Mouse (Mus musculus) testis, adult 2 months (tissue): ENCODE results near the gene Cldn24. TPM values are rescaled to one million over a fixed set of nuclear protein-coding genes. Genes with fewer than 3 reads are reported as not detected.

Source experiments
- H3K27ac ChIP-seq: fragments of 200-500 bp; 2 replicates; pipeline ENCODE4 v1.5.1; 2012; ENCODE audit warnings: low read depth, low read length; ENCODE audit not compliant: control insufficient read depth, insufficient read depth
- H3K27me3 ChIP-seq: fragments of 200-500 bp; 2 replicates; pipeline ENCODE4 v1.6.1; 2012; ENCODE audit warnings: mild to moderate bottlenecking, low read length, moderate library complexity; ENCODE audit not compliant: control insufficient read depth, insufficient read depth
- H3K36me3 ChIP-seq: fragments of 200-500 bp; 2 replicates; pipeline ENCODE4 v1.6.1; 2012; ENCODE audit warnings: mild to moderate bottlenecking, low read length; ENCODE audit not compliant: control insufficient read depth, insufficient read depth
- H3K4me1 ChIP-seq: fragments of 200-500 bp; 2 replicates; pipeline ENCODE4 v1.6.1; 2012; ENCODE audit warnings: low read length; ENCODE audit not compliant: control insufficient read depth, insufficient read depth
- H3K4me3 ChIP-seq: fragments of 200-500 bp; 2 replicates; pipeline ENCODE4 v1.5.1; 2012; ENCODE audit warnings: low read depth, mild to moderate bottlenecking, low read length, moderate library complexity, mixed read lengths; ENCODE audit not compliant: control insufficient read depth
- CTCF ChIP-seq: fragments of 200-500 bp; IDR thresholded peaks from 2 replicates; pipeline ENCODE4 v1.5.1; 2012; ENCODE audit warnings: low read depth, mild to moderate bottlenecking, inconsistent platforms, low read length, moderate library complexity; ENCODE audit not compliant: control insufficient read depth, insufficient read depth, insufficient replicate concordance
- POLR2A ChIP-seq: fragments of 200-500 bp; IDR thresholded peaks from 2 replicates; pipeline ENCODE4 v1.6.1; 2012; ENCODE audit warnings: low read depth, mild to moderate bottlenecking, inconsistent platforms, low read length, moderate library complexity; ENCODE audit not compliant: control insufficient read depth
- polyA plus RNA-seq: library from polyadenylated mRNA; depleted of rRNA; stranded (reverse); fragments of >200 nt; gene quantifications from 2 replicates; pipeline ENCODE4 v1.2.3, GENCODE M21; 2012; rRNA removed

Cldn24 gene
- polyA plus RNA-seq = 0.52 and 0.59 TPM in 2 replicates

DNA sequence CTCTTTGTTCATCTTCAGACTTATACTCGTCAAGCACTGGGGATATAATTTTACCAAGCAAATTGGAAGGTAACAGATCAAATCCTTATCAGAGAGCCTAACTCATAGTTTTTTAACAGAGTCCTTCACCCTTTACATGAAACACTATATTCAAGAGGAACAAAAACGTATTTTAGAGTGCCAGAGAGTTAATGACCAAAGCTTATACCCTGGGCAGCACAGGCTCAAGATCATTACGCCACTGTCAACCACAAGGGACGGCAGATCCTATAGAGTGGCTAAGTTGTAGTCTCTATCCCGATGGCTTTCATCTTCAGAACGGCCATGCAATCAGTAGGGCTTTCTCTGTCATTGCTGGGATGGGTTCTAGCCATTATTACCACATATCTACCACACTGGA lies at the start of gene Cldn24:
Gene Cldn24 (plus strand): TSS at position 301 of the 400 bp plus-strand sequence.
- TF ChIP-seq POLR2A (no peak), CTCF (no peak)
- Histone ChIP-seq H3K27me3 (no peaks in the 10 kb centered on the region), H3K27ac (no peak within 1 kb of the TSS), H3K36me3 (no peaks in the 10 kb centered on the region), H3K4me1 (no peaks in the 10 kb centered on the region), H3K4me3 (peak within 1 kb of the TSS; percentile 88)

DNA sequence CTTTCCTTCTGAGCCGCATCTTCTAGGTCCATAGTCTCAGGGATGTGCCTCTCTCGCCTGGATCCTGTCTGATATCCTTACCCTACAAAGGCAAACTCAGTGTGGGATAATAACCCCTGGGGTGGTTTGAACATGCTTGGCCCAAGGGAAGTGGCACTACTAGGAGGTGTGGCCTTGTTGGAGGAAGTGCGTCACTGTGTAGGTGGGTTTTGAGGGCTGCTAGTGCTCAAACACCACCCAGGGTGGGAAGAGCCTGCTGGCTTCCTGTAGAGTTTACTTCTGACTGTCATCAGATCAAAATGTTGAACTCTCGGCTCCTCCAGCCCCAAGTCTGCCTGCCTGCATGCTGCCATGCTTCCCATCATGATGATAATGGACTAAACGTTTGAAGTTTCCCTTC lies 49.0 kb upstream of the Cldn24 start:
- no peak for TF ChIP-seq CTCF
- no peak for TF ChIP-seq POLR2A
- Histone ChIP-seq H3K36me3 (no peaks in the 10 kb centered on the region), H3K27me3 (no peaks in the 10 kb centered on the region)

DNA sequence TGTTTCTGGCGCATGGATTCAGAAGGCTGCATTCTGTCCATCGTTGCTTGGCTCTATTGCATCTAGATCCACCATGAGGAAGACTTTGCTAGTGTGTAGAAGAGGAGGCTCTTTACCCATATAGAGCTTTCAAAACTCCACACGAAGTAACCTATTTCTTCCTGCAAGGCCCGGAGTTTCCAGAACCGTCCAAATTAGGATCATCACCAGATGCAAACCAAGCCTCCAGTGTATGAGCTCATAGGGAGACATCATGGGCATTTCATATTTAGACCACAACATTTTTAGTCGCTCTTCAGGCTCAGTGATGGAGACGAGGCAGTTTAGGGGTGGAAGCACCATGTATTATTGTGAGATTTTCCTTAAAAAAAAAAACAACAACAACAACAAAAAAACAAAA lies 44.5 kb upstream of the Cldn24 start:
- H3K4me3 ChIP-seq = no peak overlapping the region
- no peaks in the 10 kb centered on the region for H3K27me3 ChIP-seq
- TF ChIP-seq CTCF = no peak
- no peak for TF ChIP-seq POLR2A
- H3K36me3 ChIP-seq = no peaks in the 10 kb centered on the region
- H3K4me1 ChIP-seq = peaks cover 10% of the 10 kb centered on the region
- H3K27ac ChIP-seq = no peak overlapping the region

More for the DNA sequence above, 49.0 kb upstream of the Cldn24 start:
- no peak overlapping the region for H3K4me3 ChIP-seq
- peaks cover 9% of the 10 kb centered on the region for H3K4me1 ChIP-seq
- no peak overlapping the region for H3K27ac ChIP-seq

DNA sequence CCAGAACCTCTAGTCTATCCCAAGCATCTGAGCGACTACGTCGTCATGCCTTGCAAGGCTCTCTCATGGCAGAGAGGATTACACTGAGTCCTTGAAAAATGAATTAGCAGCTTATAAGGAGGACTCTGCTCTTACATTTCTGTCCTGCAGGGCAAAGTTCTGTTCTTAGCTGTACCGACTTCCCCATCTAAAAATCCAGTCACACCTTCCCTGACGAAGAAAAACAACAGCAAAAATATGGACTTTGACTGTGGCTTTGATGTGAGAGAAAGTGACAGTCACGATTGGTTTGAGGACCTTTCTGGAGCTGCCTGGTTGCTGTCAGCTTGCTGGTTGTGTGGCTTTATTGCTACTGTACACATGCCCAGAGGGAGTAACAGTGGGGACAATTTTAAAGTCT lies 42.4 kb upstream of the Cldn24 start:
- Histone ChIP-seq H3K4me1 (peaks cover 10% of the 10 kb centered on the region), H3K4me3 (no peak overlapping the region), H3K27me3 (no peaks in the 10 kb centered on the region), H3K27ac (no peak overlapping the region), H3K36me3 (no peaks in the 10 kb centered on the region)
- TF ChIP-seq CTCF = no peak
- TF ChIP-seq POLR2A = no peak

DNA sequence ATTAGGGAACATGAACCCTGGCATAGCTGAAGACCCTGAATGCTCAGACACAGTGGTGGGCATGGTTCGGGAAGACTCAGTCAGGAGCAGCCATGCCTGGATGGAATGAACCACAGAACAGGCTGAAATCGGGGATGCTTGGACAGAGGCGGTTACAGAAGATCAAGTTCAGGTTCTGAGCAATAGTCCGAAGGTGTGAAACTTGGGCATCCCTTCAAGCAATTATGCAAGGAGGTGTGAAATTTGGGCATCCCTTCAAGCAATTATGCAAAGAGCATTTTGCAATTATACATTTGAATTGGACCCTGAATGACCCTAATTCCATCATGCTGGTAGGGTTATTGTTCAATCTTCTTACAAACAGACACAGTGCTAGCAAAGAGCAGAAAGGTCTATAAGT lies 40.1 kb upstream of the Cldn24 start:
- H3K4me3 ChIP-seq = no peak overlapping the region
- no peaks in the 10 kb centered on the region for H3K36me3 ChIP-seq
- TF ChIP-seq CTCF (no peak), POLR2A (no peak)
- H3K4me1 ChIP-seq = peaks cover 19% of the 10 kb centered on the region
- no peak overlapping the region for H3K27ac ChIP-seq
- no peaks in the 10 kb centered on the region for H3K27me3 ChIP-seq

DNA sequence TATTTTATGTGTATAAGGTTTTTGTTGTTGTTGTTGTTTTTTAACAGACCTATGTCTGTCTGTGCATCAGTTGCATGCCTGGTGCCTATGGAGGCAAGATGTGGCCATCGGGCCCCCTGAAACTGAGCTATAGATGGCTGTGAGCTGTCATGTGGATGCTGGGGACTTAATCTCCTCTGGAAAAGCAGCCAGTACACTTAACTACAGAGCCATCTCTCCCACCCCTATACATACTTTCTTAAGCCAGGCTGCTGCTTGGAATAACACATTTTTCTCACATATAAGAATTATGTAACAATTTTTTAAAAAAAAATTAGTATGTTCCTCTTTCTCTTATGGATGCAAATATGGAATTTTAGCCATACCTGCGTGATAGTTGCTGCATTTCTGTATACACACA lies 38.4 kb upstream of the Cldn24 start:
- no peaks in the 10 kb centered on the region for H3K36me3 ChIP-seq
- TF ChIP-seq CTCF (no peak), POLR2A (no peak)

DNA sequence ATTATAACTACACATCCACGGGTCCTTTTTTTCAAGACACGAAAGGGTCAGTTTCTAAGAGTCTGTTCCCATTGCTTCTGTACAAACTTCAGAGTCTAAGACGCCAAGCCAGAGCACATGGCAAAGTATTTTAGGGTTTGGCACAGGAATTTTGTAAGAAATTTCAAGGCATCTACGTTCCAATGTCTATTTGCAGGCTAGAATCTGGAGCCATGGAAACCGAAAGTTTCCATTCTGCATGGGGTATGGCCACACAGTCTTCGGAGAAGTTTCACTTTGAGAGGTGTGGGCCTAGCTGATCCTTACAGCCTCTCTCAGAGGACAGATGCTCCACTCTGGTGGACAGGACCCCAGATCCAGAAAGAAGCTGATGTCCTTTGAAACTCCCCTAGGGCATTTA lies 38.0 kb upstream of the Cldn24 start:
- Histone ChIP-seq H3K27me3 (no peaks in the 10 kb centered on the region), H3K4me3 (no peak overlapping the region), H3K27ac (peak overlapping the region; percentile 45), H3K36me3 (no peaks in the 10 kb centered on the region), H3K4me1 (peaks cover 10% of the 10 kb centered on the region)
- TF ChIP-seq POLR2A = no peak
- no peak for TF ChIP-seq CTCF

More for the DNA sequence above, 38.4 kb upstream of the Cldn24 start:
- Histone ChIP-seq H3K27ac (no peak overlapping the region), H3K27me3 (no peaks in the 10 kb centered on the region), H3K4me3 (no peak overlapping the region), H3K4me1 (peaks cover 14% of the 10 kb centered on the region)

DNA sequence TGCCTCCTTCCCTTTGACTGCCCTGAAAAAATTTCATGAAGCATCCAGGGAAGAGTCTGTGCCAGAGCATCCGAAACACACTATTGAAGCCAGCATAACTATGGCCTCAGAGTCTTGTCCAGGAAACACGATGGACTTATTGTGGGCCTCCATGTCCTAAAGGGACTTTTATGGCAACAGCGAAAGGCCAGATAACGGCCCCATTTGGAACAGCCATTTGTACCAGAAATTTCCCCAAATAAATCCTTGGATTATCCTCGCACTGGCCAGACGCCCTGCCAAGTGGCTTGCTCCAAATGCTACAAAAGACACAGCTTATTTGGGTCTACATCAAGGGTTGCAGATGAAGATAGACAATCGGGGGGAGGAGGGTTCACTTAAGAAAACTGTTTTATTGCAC lies 37.5 kb upstream of the Cldn24 start:
- TF ChIP-seq CTCF (no peak), POLR2A (no peak)
- Histone ChIP-seq H3K4me1 (peaks cover 11% of the 10 kb centered on the region), H3K36me3 (no peaks in the 10 kb centered on the region), H3K27ac (peak overlapping the region; percentile 45), H3K27me3 (no peaks in the 10 kb centered on the region), H3K4me3 (no peak overlapping the region)
